Mouse (Mus musculus) c-Kit-positive CD71-positive TER-119-negative erythroid progenitor cells, embryonic 14.5 days (primary cell): ENCODE data around the gene Tmem139.

Source experiments
- DNase-seq: peaks from one replicate; pipeline ENCODE4 v3.0.0-alpha.2; 2013; ENCODE audit warnings: low read depth

Gene Tmem139

GRCm38 (mm10) chr6:42261524-42262170, at the start of gene Tmem139:
Gene Tmem139 (plus strand): TSS chr6:42261970.
- no peak for DNase-seq

- DNase-seq, result no peak
These were observed 46.7 kb upstream of the Tmem139 start, which contains the start of gene Tas2r144 for GRCm38 (mm10) chr6:42215028-42215427. Gene Tas2r144 (plus strand): TSS chr6:42215328.

GRCm38 (mm10) chr6:42222286-42222685, 39.5 kb upstream of the Tmem139 start:
- no peak for DNase-seq

GRCm38 (mm10) chr6:42225046-42225445, 36.7 kb upstream of the Tmem139 start:
- no peak for DNase-seq

- peak; percentile 62 for DNase-seq
These were observed 34.3 kb upstream of the Tmem139 start for GRCm38 (mm10) chr6:42227240-42228101.

GRCm38 (mm10) chr6:42229610-42230009, 32.2 kb upstream of the Tmem139 start:
- no peak for DNase-seq

- no peak for DNase-seq
These were observed 30.6 kb upstream of the Tmem139 start for GRCm38 (mm10) chr6:42231191-42231590.

GRCm38 (mm10) chr6:42237276-42237805, 24.4 kb upstream of the Tmem139 start:
- no peak for DNase-seq

GRCm38 (mm10) chr6:42241311-42242045, 20.3 kb upstream of the Tmem139 start:
- no peak for DNase-seq

- peak; percentile 89 for DNase-seq
These were observed 15.9 kb upstream of the Tmem139 start, which contains the start of gene Gstk1 for GRCm38 (mm10) chr6:42245711-42246353. Gene Gstk1 (plus strand): TSS chr6:42245935.

- no peak for DNase-seq
These were observed 14.6 kb upstream of the Tmem139 start for GRCm38 (mm10) chr6:42247173-42247572.

- no peak for DNase-seq
These were observed 13.8 kb upstream of the Tmem139 start for GRCm38 (mm10) chr6:42247981-42248380.

- DNase-seq, result no peak
These were observed 10.0 kb upstream of the Tmem139 start for GRCm38 (mm10) chr6:42251791-42252190.

GRCm38 (mm10) chr6:42253103-42253502, 8.7 kb upstream of the Tmem139 start:
- DNase-seq, result no peak

GRCm38 (mm10) chr6:42257303-42257863, 4.4 kb upstream of the Tmem139 start:
- peak; percentile 66 for DNase-seq

GRCm38 (mm10) chr6:42260430-42260829, 1.3 kb upstream of the Tmem139 start:
- no peak for DNase-seq

- peak; percentile 93 for DNase-seq
These were observed 3.0 kb downstream of the Tmem139 start, which contains the start of gene Casp2 for GRCm38 (mm10) chr6:42264626-42265312. Gene Casp2 (plus strand): TSS chr6:42264985.

GRCm38 (mm10) chr6:42265391-42266330, 3.9 kb downstream of the Tmem139 start:
- no peak for DNase-seq

GRCm38 (mm10) chr6:42270817-42271216, 9.0 kb downstream of the Tmem139 start:
- no peak for DNase-seq
